Mouse (Mus musculus): Measurements from ENCODE around the gene Anp32e. TPM values are rescaled to one million over a fixed set of nuclear protein-coding genes. Genes with fewer than 3 reads are reported as not detected.
"Not testable (repeated sequence)": the region's sequence is repeated elsewhere in the genome, so short reads cannot be mapped to it uniquely, and the experiment has no call there.

The Anp32e gene
- polyA plus RNA-seq, 1 experiment from 2014 or later = 110 TPM

DNA sequence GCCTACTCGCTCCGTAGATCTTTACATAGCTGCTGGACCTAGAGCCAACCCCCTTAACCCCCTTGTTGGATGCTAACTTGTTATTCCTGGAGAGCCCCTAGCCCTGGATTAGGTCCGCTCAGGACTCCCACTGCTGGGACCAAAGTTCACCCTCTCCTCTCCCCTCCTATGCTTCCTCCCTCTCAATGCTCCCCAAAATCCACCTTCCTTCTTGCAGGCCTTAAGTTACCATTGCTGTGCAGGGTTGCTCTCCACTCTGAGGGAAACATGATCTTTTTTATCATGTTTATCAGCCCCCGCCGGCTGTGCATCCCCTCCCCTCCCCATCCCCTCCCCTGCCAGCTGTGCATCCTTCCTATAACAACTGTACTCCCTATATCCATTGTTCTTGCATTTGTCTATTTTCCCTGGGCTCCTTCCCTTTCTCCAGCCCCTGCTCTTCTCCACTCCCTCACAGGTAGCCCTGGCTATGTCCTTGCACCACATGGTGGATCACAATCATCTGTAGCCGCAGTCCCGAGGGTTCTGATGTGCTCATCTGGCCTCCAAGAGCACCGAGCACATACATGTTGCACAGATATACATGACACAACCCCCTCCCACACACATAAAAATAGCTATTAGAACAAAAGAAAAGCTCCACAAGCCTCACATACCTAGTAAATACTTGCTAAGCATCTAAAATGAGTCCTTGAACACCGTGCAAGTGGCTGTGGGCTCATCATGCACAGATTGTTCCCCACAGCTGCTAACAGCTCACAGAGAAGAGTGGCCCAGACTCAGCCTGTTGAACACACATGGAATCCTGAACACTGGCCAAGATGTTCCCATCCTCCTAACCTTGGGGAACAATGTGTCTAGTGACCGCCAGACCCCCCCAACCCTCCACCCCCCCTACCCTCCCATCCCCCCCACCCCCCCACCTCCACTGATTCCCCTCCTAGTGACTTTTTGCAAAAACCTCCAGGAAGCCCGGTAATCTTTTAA, 36.7 kb upstream of the Anp32e start:
- WGBS = 39% methylated on average over 11 of the region's 11 CpGs
- ATAC-seq = no peak

DNA sequence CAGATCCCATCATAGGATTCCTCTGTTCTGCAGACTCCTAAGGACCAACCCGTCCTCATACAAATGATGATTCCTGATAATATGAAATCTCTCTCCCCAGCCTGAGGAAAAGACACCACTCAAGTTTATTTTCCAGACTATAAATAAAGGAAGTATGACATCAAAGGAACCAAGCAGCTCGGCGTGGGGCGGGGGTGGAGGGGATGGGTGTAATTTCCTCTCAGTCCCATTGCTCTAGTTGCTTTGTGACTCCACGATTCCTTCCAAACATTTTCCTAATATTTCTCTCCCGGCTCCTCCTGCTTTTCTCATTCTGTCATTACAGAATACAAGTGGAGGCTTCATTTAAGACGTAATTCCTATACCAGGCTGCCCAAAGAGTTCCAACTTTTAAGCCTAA, 35.9 kb upstream of the Anp32e start:
- peak overlapping the region; percentile 76 for H3K27ac ChIP-seq (ENCODE audit: low read length)
- ATAC-seq = no peak
- H3K4me2 ChIP-seq (ENCODE audit: low read length) = peak overlapping the region; percentile 66
- H3K4me1 ChIP-seq (ENCODE audit: control insufficient read depth, insufficient read depth, low read length) = peaks cover 17% of the 10 kb centered on the region
- no peaks in the 10 kb centered on the region for H3K27me3 ChIP-seq (ENCODE audit: control insufficient read depth, insufficient read depth, low read depth, low read length)
- 24% methylated on average over 7 of the region's 7 CpGs for WGBS
- H3K9me3 ChIP-seq (replicated peaks; ENCODE audit: control insufficient read depth, low read length, poor library complexity, severe bottlenecking) = no peaks in the 10 kb centered on the region
- H3K9ac ChIP-seq (ENCODE audit: low read depth, low read length) = peak overlapping the region; percentile 37; the same call in 1 of the 2 replicates
- peak overlapping the region; percentile 78 for H3K4me3 ChIP-seq (ENCODE audit: low read depth, low read length)
- no peaks in the 10 kb centered on the region; the same call in 1 of the 2 replicates for H3K36me3 ChIP-seq (ENCODE audit: control insufficient read depth, insufficient read depth, low read length)

More for the DNA sequence above, 36.7 kb upstream of the Anp32e start:
- Histone ChIP-seq H3K9ac (ENCODE audit: low read depth, low read length) (no peak overlapping the region), H3K4me2 (ENCODE audit: low read length) (peak overlapping the region; percentile 12; the same call in 1 of the 2 replicates), H3K36me3 (ENCODE audit: control insufficient read depth, insufficient read depth, low read length) (no peaks in the 10 kb centered on the region; the same call in 1 of the 2 replicates), H3K27me3 (ENCODE audit: control insufficient read depth, insufficient read depth, low read depth, low read length) (no peaks in the 10 kb centered on the region), H3K4me3 (ENCODE audit: low read depth, low read length) (no peak overlapping the region), H3K9me3 (replicated peaks; ENCODE audit: control insufficient read depth, low read length, poor library complexity, severe bottlenecking) (no peaks in the 10 kb centered on the region), H3K4me1 (ENCODE audit: control insufficient read depth, insufficient read depth, low read length) (peaks cover 17% of the 10 kb centered on the region), H3K27ac (ENCODE audit: low read length) (no peak overlapping the region; the same call in 1 of the 2 replicates)

DNA sequence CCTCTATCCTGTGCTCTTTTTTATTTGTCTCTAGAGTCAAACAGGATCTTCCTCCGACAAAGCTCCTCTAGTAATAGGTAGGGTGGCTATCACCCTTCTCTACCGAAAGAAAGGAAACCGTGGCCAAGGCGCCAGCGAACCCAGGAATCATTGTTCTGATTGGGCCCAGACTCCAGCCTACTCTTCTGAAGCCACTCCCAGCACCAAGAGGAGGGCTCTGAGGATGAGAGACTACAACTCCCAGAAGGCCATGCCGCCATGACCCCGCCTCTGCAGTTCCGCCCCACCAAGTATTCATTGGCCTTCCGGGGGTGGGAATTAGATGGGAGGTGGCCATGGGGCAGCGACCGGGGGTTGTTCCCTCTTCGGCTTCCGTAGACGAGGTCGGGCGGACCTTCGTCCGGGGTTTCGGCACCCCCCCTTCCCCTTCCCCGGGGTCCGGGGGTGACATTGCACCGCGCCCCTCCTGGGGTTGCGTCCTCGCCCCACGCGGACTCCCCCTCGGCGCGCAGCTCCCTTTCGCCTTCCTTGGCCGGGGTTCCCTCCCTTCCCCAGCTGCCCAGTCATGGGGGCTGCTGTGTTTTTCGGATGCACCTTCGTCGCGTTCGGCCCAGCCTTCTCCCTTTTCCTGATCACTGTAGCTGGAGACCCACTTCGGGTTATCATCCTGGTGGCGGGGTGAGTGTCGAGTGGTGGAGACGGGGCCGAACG, 35.3 kb upstream of the Anp32e start, which contains the start of gene Aph1a:
Aph1a (plus strand) TSS at position 364 of the 711 bp plus-strand sequence.
- peak; percentile 99 for ATAC-seq
- H3K4me3 ChIP-seq (ENCODE audit: low read depth, low read length) = peak within 1 kb of the TSS; percentile 78

DNA sequence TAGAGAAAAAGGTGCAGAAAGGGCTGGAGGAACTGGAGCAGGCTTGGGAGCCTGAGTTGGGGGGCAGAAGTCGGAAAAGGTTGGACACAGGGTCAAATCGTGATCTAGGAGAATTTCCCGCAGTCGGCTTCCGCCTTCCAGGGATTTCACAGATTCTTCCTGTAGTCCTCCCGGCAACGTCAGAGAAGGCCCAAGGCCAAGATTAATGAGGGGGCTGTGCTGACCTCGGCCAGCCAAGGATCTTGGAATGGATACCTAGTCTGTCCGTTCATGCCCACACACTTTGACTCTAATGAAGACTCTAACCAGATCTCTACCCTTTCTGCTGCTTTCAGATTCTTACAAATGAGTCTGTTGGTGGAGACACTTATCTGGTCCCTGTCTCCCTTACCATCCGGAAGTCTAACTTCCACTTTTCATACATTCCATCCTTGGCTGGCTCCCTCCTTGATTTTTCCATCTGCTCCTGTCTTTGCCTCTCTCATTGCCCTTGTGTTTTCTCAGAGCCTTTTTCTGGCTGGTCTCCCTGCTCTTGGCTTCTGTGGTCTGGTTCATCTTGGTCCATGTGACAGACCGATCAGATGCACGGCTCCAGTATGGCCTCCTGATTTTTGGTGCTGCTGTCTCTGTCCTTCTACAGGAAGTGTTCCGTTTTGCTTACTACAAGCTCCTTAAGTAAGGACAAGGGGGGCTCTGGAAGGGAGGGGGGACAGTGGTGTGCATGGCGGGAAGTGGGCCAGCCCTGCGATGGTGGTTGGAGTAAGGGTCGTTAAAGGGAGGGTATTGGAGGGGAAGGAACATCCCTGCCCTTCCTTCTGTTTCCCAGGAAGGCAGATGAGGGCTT, 34.5 kb upstream of the Anp32e start:
- no peaks in the 10 kb centered on the region for H3K27me3 ChIP-seq (ENCODE audit: control insufficient read depth, insufficient read depth, low read depth, low read length)
- no peaks in the 10 kb centered on the region for H3K9me3 ChIP-seq (replicated peaks; ENCODE audit: control insufficient read depth, low read length, poor library complexity, severe bottlenecking)
- H3K4me2 ChIP-seq (ENCODE audit: low read length) = peak overlapping the region; percentile 89
- H3K27ac ChIP-seq (ENCODE audit: low read length) = peak overlapping the region; percentile 78
- H3K4me3 ChIP-seq (ENCODE audit: low read depth, low read length) = peak overlapping the region; percentile 78
- 0 out of 2 replicates have a peak, but pooled peaks have one; percentile 7 for ATAC-seq
- WGBS = 9% methylated on average over 14 of the region's 16 CpGs
- H3K9ac ChIP-seq (ENCODE audit: low read depth, low read length) = peak overlapping the region; percentile 83
- peaks cover 17% of the 10 kb centered on the region for H3K4me1 ChIP-seq (ENCODE audit: control insufficient read depth, insufficient read depth, low read length)
- no peaks in the 10 kb centered on the region; the same call in 1 of the 2 replicates for H3K36me3 ChIP-seq (ENCODE audit: control insufficient read depth, insufficient read depth, low read length)

More for the DNA sequence above, 35.3 kb upstream of the Anp32e start, which contains the start of gene Aph1a:
- H3K4me1 ChIP-seq (ENCODE audit: control insufficient read depth, insufficient read depth, low read length) = peaks cover 17% of the 10 kb centered on the region
- not testable (repeated sequence) for H3K36me3 ChIP-seq (ENCODE audit: control insufficient read depth, insufficient read depth, low read length); H3K27me3 ChIP-seq (ENCODE audit: control insufficient read depth, insufficient read depth, low read depth, low read length); H3K9me3 ChIP-seq (replicated peaks; ENCODE audit: control insufficient read depth, low read length, poor library complexity, severe bottlenecking)
- H3K9ac ChIP-seq (ENCODE audit: low read depth, low read length) = peak within 1 kb of the TSS; percentile 83
- peak within 1 kb of the TSS; percentile 78 for H3K27ac ChIP-seq (ENCODE audit: low read length)
- H3K4me2 ChIP-seq (ENCODE audit: low read length) = peak within 1 kb of the TSS; percentile 89
- WGBS = 0% methylated on average over 25 of the region's 43 CpGs

DNA sequence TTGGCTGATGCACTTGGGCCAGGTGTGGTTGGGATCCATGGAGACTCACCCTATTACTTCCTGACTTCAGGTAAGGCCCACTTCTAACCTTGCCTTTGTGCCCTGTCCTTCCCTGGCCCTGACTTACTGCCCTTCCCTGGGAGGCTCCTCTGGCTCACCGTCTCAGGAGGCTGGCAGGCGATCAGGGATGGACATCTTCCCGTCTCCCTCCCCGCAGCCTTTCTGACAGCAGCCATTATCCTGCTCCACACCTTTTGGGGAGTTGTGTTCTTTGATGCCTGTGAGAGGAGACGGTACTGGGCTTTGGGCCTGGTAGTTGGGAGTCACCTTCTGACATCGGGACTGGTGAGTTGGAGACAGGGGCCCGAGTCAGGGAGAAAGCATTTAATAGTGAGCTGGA, 33.5 kb upstream of the Anp32e start:
- H3K4me3 ChIP-seq (ENCODE audit: low read depth, low read length); H3K27ac ChIP-seq (ENCODE audit: low read length); H3K9ac ChIP-seq (ENCODE audit: low read depth, low read length); ATAC-seq; H3K4me2 ChIP-seq (ENCODE audit: low read length); H3K27me3 ChIP-seq (ENCODE audit: control insufficient read depth, insufficient read depth, low read depth, low read length); H3K9me3 ChIP-seq (replicated peaks; ENCODE audit: control insufficient read depth, low read length, poor library complexity, severe bottlenecking); H3K36me3 ChIP-seq (ENCODE audit: control insufficient read depth, insufficient read depth, low read length): not testable (repeated sequence)
- H3K4me1 ChIP-seq (ENCODE audit: control insufficient read depth, insufficient read depth, low read length) = peaks cover 17% of the 10 kb centered on the region
- 87% methylated on average over 7 of the region's 7 CpGs for WGBS

DNA sequence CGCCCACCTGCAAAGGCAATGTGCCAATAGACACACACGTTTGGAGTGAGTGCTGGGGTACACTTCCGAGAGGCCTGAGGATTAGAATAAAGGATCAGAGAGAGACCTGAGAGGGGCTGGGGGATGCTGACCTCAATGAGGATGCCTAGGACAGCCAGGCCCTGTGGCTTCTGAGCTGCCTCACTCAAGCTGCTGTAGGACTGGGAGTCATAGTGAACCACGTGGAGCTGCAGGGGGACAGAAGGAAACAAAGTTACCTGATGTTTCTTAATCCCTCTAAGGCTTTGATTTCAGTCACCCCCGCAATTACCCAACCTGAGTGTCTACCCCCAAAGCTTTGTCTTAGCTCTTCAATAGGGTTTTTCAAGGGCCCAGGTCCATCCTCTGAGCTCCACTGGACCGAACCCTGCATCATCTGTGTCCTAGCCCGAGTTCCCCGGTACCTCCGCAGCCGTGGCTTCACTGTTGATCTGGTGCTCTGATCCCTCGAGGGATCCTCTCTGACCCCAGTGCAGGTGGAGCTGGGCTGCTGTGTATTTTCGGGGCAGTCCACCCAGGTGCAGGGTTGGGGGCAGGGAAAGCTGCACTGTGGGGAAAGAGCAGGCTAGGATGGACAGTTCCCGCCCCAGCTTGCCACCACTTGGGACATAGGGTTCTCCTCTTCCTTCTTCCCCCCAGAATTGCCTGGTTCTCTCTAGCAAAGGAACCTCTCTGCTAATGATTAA, 29.1 kb upstream of the Anp32e start:
- H3K4me3 ChIP-seq (ENCODE audit: low read depth, low read length) = no peak overlapping the region
- WGBS = 75% methylated on average over 13 of the region's 13 CpGs
- H3K4me1 ChIP-seq (ENCODE audit: control insufficient read depth, insufficient read depth, low read length) = peaks cover 12% of the 10 kb centered on the region
- no peak overlapping the region for H3K27ac ChIP-seq (ENCODE audit: low read length)
- no peak overlapping the region for H3K4me2 ChIP-seq (ENCODE audit: low read length)
- no peaks in the 10 kb centered on the region; the same call in 1 of the 2 replicates for H3K36me3 ChIP-seq (ENCODE audit: control insufficient read depth, insufficient read depth, low read length)
- no peaks in the 10 kb centered on the region for H3K9me3 ChIP-seq (replicated peaks; ENCODE audit: control insufficient read depth, low read length, poor library complexity, severe bottlenecking)
- no peak for ATAC-seq
- no peak overlapping the region for H3K9ac ChIP-seq (ENCODE audit: low read depth, low read length)
- H3K27me3 ChIP-seq (ENCODE audit: control insufficient read depth, insufficient read depth, low read depth, low read length) = no peaks in the 10 kb centered on the region

DNA sequence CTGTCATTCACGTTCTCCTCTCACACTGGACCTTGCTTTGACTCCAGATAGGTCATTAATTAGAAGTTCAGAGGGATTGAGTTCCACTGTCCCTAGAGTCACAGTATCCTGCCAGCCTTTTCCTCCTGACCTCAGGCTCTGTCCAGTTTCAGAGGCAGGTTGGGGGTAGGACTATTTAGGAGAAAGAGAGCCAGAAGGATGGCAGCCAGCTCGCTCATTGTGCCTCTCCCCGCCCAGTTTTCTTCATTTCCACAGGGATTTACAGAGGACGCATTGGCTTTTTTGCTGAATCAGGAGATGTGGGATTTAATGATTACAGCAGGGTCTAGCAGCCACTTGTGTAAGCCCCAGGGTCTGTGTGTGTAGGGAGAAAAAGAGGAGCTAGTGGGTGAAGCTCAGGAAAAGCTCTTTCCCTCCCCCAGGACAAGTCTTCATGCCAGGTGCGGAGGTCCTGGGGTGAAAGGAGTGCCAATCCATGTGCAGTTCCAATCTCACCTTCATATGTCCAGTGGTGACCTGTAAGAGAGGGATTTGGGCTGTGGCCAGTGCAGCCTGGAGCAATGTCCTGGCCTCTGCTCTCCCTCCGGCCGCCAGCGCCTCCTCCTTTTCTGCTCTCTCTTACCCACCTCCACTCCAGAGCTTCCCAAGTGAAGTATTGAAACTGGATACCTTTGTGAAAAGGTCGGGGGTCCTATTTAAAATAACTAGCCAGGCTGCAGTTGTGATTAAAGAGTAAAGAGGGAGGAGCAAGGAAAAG, 27.3 kb upstream of the Anp32e start:
- no peak for ATAC-seq
- WGBS = 64% methylated on average over 9 of the region's 9 CpGs
- H3K9ac ChIP-seq (ENCODE audit: low read depth, low read length) = no peak overlapping the region

More for the DNA sequence above, 27.3 kb upstream of the Anp32e start:
- Histone ChIP-seq H3K27ac (ENCODE audit: low read length) (no peak overlapping the region), H3K4me2 (ENCODE audit: low read length) (no peak overlapping the region), H3K27me3 (ENCODE audit: control insufficient read depth, insufficient read depth, low read depth, low read length) (peaks cover 9% of the 10 kb centered on the region; the same call in 1 of the 2 replicates), H3K4me3 (ENCODE audit: low read depth, low read length) (no peak overlapping the region), H3K36me3 (ENCODE audit: control insufficient read depth, insufficient read depth, low read length) (no peaks in the 10 kb centered on the region; the same call in 1 of the 2 replicates), H3K4me1 (ENCODE audit: control insufficient read depth, insufficient read depth, low read length) (peaks cover 17% of the 10 kb centered on the region), H3K9me3 (replicated peaks; ENCODE audit: control insufficient read depth, low read length, poor library complexity, severe bottlenecking) (no peaks in the 10 kb centered on the region)

Data from midbrain, embryonic 16.5 days (tissue).